Mouse (Mus musculus): ENCODE measurements around the gene Usp53. TPM values are rescaled to one million over a fixed set of nuclear protein-coding genes. Genes with fewer than 3 reads are reported as not detected.

Gene Usp53
- total RNA-seq, 1 experiment: 14.8 TPM

DNA sequence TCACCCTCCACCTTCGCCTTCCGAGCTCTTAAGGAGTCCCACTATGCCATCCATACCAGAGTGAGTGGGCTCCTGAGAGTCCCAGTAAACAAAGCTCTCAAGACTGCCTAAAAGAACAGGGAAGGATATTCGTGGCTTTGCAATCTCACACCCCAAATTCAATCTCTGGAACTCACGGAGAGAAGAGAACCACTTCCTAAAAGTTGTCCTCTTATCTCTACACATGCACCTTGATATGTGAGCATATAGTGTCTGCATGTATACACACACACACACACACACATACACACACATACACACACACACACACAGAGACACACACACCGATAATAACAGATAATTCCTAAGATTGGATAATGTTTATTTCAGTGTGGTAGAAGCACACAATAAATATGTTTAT, 68.8 kb downstream of the Usp53 start:
- Histone ChIP-seq H3K36me3 (ENCODE audit: control insufficient read depth, insufficient read depth, low read length, poor library complexity, severe bottlenecking) (no peaks in the 10 kb centered on the region), H3K9ac (ENCODE audit: insufficient read depth, low read depth, low read length, poor library complexity, severe bottlenecking) (no peak overlapping the region), H3K9me3 (ENCODE audit: control insufficient read depth, insufficient read depth, low read depth, low read length) (no peaks in the 10 kb centered on the region), H3K4me1 (ENCODE audit: control insufficient read depth in 2 of 2, insufficient read depth in 2 of 2, low read length in 2 of 2, poor library complexity in 1 of 2) (peaks cover 0 to 3% of the 10 kb centered on the region in 2 experiments; a peak in 1 of 4 replicates), H3K27ac (ENCODE audit: insufficient read depth, low read depth, low read length, poor library complexity, severe bottlenecking) (no peak overlapping the region), H3K4me3 (ENCODE audit: insufficient read depth in 1 of 2, low read depth in 1 of 2, low read length in 2 of 2, poor library complexity in 1 of 2, severe bottlenecking in 1 of 2) (no peak overlapping the region)
- no peak for TF ChIP-seq CHD2 (IDR thresholded peaks at IDR 0.05; ENCODE audit: low read depth, low read length)
- no peak for TF ChIP-seq ZC3H11A (IDR thresholded peaks at IDR 0.05; ENCODE audit: borderline replicate concordance, low read depth, low read length)
- TF ChIP-seq HCFC1 (IDR thresholded peaks at IDR 0.05; ENCODE audit: borderline replicate concordance, insufficient read depth, low read length): no peak
- TF ChIP-seq ZNF384 (IDR thresholded peaks at IDR 0.05; ENCODE audit: low read depth, low read length): no peak
- no peak for TF ChIP-seq MAFK (IDR thresholded peaks at IDR 0.05; ENCODE audit: insufficient read depth, low read depth, low read length)
- DNase-seq (ENCODE audit: low read depth, low spot score): no peak
- in situ Hi-C loops (cut with MboI; ENCODE audit: low sequenced_read_pairs in 2 of 2, unreplicated experiment in 2 of 2): no loop called here

DNA sequence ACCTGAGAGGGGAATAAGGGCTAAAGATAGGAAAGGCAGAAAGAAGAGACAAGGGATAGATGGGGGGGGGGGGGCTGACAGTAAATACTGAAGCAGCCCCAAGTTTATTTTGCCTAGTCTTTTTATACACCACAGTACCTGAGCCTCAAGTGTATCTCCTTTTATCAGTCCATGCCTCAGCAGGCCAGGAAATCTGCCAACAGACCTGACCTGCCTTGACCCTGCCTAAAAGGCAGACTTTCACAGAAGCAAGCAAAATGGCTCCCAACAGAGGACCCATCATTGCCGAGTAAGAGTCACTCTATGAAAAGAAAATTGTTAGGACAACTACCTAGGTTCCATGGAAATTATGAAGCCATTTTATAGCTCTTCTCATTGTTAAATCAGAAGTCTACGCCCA, 76.5 kb downstream of the Usp53 start:
- Histone ChIP-seq H3K4me1 (ENCODE audit: control insufficient read depth in 2 of 2, insufficient read depth in 2 of 2, low read length in 2 of 2, poor library complexity in 1 of 2) (no peaks in the 10 kb centered on the region), H3K9ac (ENCODE audit: insufficient read depth, low read depth, low read length, poor library complexity, severe bottlenecking) (no peak overlapping the region), H3K27ac (ENCODE audit: insufficient read depth, low read depth, low read length, poor library complexity, severe bottlenecking) (no peak overlapping the region), H3K36me3 (ENCODE audit: control insufficient read depth, insufficient read depth, low read length, poor library complexity, severe bottlenecking) (no peaks in the 10 kb centered on the region), H3K4me3 (ENCODE audit: insufficient read depth in 1 of 2, low read depth in 1 of 2, low read length in 2 of 2, poor library complexity in 1 of 2, severe bottlenecking in 1 of 2) (no peak overlapping the region), H3K9me3 (ENCODE audit: control insufficient read depth, insufficient read depth, low read depth, low read length) (no peaks in the 10 kb centered on the region)
- TF ChIP-seq ZC3H11A (IDR thresholded peaks at IDR 0.05; ENCODE audit: borderline replicate concordance, low read depth, low read length) (no peak), HCFC1 (IDR thresholded peaks at IDR 0.05; ENCODE audit: borderline replicate concordance, insufficient read depth, low read length) (no peak), ZNF384 (IDR thresholded peaks at IDR 0.05; ENCODE audit: low read depth, low read length) (no peak), CHD2 (IDR thresholded peaks at IDR 0.05; ENCODE audit: low read depth, low read length) (no peak), MAFK (IDR thresholded peaks at IDR 0.05; ENCODE audit: insufficient read depth, low read depth, low read length) (no peak)
- no peak for DNase-seq (ENCODE audit: low read depth, low spot score)
- in situ Hi-C loops (cut with MboI; ENCODE audit: low sequenced_read_pairs in 2 of 2, unreplicated experiment in 2 of 2): loop anchor here in 1 of 2 experiments (10.0 kb wide), 1 partner anchor 263 kb away; no protein-coding TSS in a partner anchor

DNA sequence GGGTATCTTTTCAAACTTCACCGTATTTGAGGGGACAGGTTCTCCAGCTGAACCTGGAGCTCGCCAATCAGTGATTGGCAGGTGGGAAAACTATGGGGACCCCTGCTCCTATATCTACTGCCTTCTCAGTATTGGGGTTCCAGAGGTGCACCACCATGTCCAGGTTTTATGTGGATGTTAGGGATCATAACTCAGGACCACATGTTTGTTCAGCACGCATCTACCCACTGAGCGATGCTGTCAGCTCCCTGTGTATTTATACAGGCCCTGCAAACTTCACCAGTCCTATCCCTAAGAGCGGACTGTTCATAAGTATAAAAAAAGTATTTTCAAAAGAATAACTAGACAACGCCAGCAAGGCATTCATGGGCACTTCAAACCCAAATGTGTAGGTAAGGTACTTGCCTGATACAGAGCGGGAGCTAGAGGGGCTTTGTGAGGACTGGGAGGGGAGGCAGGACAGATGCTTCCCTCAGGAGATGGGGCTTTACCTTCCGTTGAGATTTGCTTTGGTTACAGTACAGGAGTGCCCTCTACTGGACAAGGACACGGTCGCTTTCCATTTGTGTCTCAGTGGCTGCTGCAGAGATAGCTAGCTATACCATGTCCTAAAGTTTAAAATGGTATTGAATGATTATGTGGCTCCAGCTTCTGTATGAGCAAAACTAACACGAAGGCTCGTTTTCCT, 80.4 kb downstream of the Usp53 start:
- in situ Hi-C loops (cut with MboI; ENCODE audit: low sequenced_read_pairs in 2 of 2, unreplicated experiment in 2 of 2): loop anchor here in 1 of 2 experiments (10.0 kb wide), 1 partner anchor 259 kb away; no protein-coding TSS in a partner anchor
- H3K36me3 ChIP-seq (ENCODE audit: control insufficient read depth, insufficient read depth, low read length, poor library complexity, severe bottlenecking): no peaks in the 10 kb centered on the region
- H3K9ac ChIP-seq (ENCODE audit: insufficient read depth, low read depth, low read length, poor library complexity, severe bottlenecking): no peak overlapping the region
- no peaks in the 10 kb centered on the region for H3K4me1 ChIP-seq (ENCODE audit: control insufficient read depth in 2 of 2, insufficient read depth in 2 of 2, low read length in 2 of 2, poor library complexity in 1 of 2)
- no peaks in the 10 kb centered on the region for H3K9me3 ChIP-seq (ENCODE audit: control insufficient read depth, insufficient read depth, low read depth, low read length)
- H3K27ac ChIP-seq (ENCODE audit: insufficient read depth, low read depth, low read length, poor library complexity, severe bottlenecking): no peak overlapping the region
- DNase-seq (ENCODE audit: low read depth, low spot score): peak; percentile 49
- no peak overlapping the region for H3K4me3 ChIP-seq (ENCODE audit: insufficient read depth in 1 of 2, low read depth in 1 of 2, low read length in 2 of 2, poor library complexity in 1 of 2, severe bottlenecking in 1 of 2)
- TF ChIP-seq MAFK (IDR thresholded peaks at IDR 0.05; ENCODE audit: insufficient read depth, low read depth, low read length): no peak
- TF ChIP-seq ZC3H11A (IDR thresholded peaks at IDR 0.05; ENCODE audit: borderline replicate concordance, low read depth, low read length): peak; percentile 88

DNA sequence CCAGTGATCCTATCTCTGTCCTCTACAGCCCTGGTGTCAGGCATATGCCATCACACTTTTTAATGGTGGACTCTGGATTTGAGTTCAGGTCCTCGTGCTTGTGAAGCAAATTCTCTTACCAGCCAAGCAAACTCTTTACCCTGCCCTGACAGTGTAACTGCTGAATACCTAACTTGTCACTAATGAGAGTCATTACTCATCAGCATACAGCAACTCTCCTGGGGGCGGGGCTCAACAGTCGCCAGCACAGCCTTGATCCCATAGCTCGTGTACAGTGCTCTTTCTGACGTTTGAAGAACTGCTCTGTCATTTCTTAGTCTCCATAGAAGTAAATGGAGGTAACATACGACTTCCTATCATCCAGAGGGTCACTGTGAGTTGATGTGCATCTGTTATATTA, 86.1 kb downstream of the Usp53 start:
- in situ Hi-C loops (cut with MboI; ENCODE audit: low sequenced_read_pairs in 2 of 2, unreplicated experiment in 2 of 2): no loop called here
- Histone ChIP-seq H3K4me3 (ENCODE audit: insufficient read depth in 1 of 2, low read depth in 1 of 2, low read length in 2 of 2, poor library complexity in 1 of 2, severe bottlenecking in 1 of 2) (no peak overlapping the region), H3K9me3 (ENCODE audit: control insufficient read depth, insufficient read depth, low read depth, low read length) (no peaks in the 10 kb centered on the region), H3K4me1 (ENCODE audit: control insufficient read depth in 2 of 2, insufficient read depth in 2 of 2, low read length in 2 of 2, poor library complexity in 1 of 2) (no peaks in the 10 kb centered on the region), H3K9ac (ENCODE audit: insufficient read depth, low read depth, low read length, poor library complexity, severe bottlenecking) (no peak overlapping the region), H3K27ac (ENCODE audit: insufficient read depth, low read depth, low read length, poor library complexity, severe bottlenecking) (no peak overlapping the region), H3K36me3 (ENCODE audit: control insufficient read depth, insufficient read depth, low read length, poor library complexity, severe bottlenecking) (no peaks in the 10 kb centered on the region)
- TF ChIP-seq HCFC1 (IDR thresholded peaks at IDR 0.05; ENCODE audit: borderline replicate concordance, insufficient read depth, low read length) (no peak), ZC3H11A (IDR thresholded peaks at IDR 0.05; ENCODE audit: borderline replicate concordance, low read depth, low read length) (no peak), CHD2 (IDR thresholded peaks at IDR 0.05; ENCODE audit: low read depth, low read length) (no peak), ZNF384 (IDR thresholded peaks at IDR 0.05; ENCODE audit: low read depth, low read length) (no peak), MAFK (IDR thresholded peaks at IDR 0.05; ENCODE audit: insufficient read depth, low read depth, low read length) (no peak)
- DNase-seq (ENCODE audit: low read depth, low spot score): no peak
